Mouse (Mus musculus) WW6 (cell line): ENCODE results near the gene Dgkg.

Source experiments
- DNase-seq: peaks from one replicate; pipeline ENCODE4 v3.0.0-alpha.2; 2013; ENCODE audit warnings: low read depth, low spot score

Dgkg gene

DNA sequence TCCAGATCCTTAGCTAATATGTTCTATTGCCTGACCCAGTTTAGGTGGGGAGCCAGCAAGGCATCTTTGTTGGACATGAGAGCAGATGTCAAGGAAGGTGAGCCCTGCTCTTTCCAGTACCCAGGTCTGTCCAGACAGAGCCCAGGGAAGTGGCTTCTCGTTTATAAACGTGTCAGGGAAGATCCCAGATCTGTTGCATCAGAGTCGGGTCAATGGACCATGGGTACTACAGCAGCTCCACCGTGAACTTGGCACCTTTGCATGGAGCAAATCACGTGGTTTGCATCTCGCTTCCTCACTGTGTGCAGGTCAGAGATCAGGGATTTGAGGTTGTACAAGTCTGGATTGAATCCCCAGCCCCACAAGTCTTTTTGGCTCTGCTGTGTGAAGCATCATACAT is 58.3 kb downstream of the Dgkg start:
- no peak for DNase-seq

GRCm38 (mm10) chr16:22596394-22596793 is 60.6 kb downstream of the Dgkg start:
- no peak for DNase-seq

- DNase-seq = no peak
Observed at GRCm38 (mm10) chr16:22593907-22594306, 63.1 kb downstream of the Dgkg start.

DNA sequence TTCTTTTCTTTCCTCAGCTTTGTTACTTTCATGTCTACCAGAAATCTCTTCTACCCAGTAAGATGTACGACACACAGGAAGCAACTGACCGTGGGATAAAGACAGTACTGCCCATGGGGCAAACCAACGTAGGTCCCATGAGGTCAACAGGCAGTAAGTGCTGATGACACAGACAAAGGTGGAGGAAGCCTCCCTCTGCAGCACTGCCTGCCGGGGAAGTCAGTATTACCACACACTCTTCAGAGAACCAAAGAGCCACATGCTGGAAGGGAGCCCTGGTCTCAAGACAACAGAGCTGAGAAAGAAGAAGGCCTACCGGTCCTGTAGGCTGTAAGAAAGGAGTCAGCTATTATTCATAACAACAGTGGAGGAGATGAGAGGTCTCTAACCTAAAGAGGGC is 67.4 kb downstream of the Dgkg start:
- DNase-seq = no peak

- DNase-seq = no peak
Observed at GRCm38 (mm10) chr16:22586151-22586836, 70.7 kb downstream of the Dgkg start.

DNA sequence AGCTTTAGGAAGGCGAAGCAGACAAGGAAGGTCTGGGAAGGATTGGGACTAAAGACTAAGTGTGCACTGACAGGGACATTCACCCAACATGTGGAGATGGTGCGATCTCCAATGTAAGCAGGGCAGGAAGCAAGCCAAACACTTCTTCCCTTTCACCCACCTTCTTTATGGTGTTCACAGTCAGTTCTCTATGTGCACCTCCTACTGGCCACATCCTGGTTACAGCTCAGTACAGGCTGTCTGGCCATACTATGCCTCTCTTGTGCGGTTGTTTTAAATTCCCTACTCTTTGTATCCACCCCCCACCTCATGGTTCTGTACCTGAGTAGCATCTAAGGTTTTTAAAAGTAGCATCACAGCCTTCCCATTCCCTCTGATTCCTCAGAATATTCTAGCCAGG is 71.5 kb downstream of the Dgkg start:
- DNase-seq = no peak

DNA sequence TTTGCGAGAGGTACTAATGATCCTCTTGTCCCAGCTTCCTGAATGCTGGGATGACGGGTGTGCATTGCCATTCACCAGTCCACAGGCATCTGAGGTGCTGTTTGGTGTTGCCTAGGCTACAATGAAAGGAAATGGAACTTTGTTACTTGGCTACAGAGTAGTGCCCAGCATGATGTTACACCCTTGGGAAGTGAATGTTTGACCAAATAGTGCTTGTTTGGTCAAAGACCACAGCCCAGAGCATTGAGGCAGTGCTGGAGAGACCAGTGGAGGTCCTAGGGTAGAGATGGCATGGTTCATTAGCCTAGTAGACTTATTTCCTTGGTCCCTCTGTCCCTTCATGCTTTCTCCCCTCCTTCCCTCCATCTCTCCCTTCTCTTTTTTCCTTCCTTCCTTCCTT is 73.6 kb downstream of the Dgkg start:
- DNase-seq = no peak

DNA sequence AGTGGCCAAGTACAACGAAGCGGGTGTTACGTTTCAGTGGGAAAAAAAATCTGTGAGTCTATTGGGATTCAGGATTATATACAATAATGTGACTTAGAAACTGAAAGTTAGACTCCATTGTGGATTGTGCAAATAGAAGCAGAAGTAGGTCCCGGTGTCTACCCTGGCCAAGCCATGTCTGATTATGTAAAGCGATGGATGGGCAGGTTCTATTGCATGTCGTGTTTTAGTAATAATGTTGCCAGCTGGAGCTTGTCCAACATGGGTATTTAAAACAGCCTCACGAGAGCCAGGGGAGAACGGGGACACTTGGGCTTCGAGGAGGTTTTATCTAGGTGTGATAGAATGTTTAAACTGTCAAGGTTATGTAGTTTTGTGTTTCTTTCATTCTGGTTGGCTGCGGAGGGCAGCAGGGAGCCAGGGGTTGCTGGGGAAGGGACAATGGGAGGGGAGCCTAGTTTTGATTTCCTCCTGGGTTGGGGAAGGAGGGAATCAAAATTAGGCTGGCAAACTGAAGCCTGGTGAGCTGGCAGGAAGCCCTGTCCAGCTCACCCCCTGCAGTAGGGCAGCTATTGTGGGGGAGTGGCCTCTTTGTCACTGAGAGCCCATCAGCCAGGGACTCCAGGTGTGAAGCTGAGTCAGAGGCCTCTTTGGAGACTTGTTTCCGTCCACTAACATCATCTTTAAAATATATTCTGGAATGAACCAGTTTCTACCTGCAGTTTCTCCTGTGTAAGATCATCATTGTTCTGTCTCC is 74.7 kb downstream of the Dgkg start:
- DNase-seq = no peak

DNA sequence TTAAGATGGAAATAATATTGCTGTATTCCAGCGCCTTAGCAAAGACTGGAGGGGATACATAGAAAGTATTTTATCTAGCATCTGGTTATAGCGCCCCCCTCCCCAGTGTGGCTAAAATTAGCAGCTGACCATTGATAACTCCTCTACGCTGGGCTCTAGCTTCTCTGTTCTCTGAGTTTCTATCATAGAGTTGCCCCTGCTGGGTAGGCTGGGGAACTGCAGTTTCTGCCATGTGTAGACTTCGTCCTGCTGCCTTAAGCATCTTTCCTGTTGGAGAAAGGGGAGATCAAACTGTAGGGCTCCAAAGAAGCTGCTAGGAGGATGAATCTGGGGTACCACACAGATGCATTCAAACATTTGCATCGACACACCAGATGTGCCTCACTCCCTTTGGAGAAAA is 76.9 kb downstream of the Dgkg start:
- DNase-seq = peak; percentile 52

GRCm38 (mm10) chr16:22578883-22579282 is 78.1 kb downstream of the Dgkg start:
- no peak for DNase-seq

- no peak for DNase-seq
Observed at GRCm38 (mm10) chr16:22577656-22578055, 79.4 kb downstream of the Dgkg start.

DNA sequence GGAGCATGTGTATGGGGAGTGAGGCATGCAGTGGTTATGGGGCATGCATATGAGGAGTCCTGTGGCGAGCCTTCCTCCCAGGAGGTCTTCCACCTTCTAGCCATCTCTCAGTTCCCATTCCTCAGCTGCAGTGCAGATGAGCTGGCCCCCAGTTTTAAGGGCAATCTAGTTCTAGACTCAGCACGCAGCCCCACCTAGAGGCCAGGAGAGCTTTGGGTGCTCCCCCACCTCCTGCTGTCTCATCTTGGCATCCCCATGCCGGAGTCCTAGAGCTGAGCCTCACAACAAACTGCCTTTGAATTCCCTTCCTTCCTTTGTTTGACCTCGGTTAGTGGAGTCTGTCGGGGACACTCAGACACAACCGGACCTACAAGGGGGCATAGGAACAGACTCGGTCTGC is 82.9 kb downstream of the Dgkg start:
- no peak for DNase-seq

DNA sequence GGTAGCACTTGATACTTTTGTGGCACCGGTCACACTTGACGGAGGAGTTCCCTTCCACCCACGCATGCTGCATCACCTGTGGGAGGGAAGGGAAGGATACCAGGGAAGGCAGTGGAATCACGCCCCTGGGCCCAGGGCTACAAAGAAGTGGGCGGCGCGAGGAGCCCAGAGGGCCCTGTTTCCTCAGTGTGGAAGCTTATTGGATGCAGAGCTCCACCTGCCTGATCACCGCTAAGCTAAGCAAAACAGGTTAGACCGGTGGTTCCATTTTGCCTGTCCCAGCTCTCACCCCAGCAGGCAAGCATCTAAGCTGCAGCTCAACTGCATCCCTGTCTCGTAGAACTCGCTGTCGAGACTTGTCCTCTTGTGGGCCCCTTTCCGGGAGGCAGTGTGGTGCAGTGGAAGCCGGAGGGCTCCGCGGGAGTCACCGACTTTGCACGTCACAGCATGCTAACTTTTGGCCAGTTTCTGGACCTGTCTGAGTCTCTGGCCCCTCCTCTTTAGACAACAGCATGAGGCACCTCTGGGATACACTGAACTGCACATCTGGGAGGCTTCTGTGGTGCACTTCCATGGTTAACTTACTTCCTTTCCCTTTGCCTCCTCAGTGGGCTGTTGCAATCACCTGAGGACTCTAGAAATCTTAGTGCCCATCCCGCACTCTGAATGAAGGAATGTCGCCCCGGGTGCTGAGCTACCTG is 84.2 kb downstream of the Dgkg start:
- DNase-seq = no peak

GRCm38 (mm10) chr16:22564907-22565272 is 92.1 kb downstream of the Dgkg start:
- DNase-seq = no peak

GRCm38 (mm10) chr16:22564259-22564906 is 92.6 kb downstream of the Dgkg start:
- DNase-seq = peak; percentile 61

DNA sequence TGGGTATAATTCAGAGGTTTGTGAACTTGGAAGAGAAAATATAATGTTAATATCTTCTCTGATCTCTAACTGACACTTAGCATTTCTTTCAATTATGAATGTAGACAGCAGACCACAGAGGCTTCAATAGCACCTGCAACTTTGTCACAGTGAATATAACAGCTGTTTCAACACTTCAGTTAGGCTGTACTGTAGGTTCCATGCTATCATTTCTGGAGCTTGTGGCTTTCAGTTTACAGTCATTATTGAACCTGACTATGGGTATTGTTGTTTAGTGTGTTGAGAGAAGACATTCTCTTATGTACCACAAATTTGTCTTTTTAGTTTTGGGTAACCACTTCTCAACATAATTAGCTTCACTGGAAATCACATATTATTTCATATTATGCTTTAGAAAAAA is 93.4 kb downstream of the Dgkg start:
- DNase-seq = no peak

DNA sequence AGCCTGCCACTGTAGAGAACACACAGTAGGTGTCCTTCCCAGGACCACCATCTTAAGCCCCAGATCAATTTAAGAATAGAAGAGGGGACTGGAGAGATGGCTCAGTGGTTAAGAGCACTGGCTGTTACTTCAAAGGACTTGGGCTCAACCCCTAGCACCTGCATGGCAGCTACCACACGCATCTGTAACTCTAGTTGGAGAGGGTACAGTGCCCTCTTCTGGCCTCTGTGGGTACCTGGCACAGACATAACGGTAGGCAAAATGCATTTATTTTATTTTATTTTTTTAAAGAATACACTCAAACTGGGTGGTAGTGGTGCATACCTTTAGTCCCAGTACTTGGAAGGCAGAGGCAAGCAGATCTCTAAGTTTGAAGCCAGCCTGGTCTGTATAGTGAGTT is 102.0 kb downstream of the Dgkg start:
- peak; percentile 56 for DNase-seq

DNA sequence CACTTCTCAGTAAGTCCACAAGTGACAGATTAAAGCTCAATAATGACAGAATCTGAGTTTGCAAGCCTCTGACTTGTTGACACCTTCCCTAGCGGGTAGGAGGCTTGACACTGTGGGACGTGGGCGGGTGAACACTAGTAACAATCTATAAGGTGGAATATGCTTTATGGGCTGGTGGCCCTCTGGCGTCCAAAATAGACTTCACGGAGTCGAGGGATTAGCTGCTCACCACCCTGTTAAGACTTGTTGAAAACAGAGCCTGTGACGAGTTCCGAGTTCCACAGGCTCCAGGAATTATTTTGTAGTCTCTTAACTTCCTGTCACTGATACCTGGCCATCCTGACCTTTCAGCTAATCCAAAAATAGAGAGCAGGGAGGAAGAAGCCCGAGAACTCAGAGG is 104.7 kb downstream of the Dgkg start:
- no peak for DNase-seq

DNA sequence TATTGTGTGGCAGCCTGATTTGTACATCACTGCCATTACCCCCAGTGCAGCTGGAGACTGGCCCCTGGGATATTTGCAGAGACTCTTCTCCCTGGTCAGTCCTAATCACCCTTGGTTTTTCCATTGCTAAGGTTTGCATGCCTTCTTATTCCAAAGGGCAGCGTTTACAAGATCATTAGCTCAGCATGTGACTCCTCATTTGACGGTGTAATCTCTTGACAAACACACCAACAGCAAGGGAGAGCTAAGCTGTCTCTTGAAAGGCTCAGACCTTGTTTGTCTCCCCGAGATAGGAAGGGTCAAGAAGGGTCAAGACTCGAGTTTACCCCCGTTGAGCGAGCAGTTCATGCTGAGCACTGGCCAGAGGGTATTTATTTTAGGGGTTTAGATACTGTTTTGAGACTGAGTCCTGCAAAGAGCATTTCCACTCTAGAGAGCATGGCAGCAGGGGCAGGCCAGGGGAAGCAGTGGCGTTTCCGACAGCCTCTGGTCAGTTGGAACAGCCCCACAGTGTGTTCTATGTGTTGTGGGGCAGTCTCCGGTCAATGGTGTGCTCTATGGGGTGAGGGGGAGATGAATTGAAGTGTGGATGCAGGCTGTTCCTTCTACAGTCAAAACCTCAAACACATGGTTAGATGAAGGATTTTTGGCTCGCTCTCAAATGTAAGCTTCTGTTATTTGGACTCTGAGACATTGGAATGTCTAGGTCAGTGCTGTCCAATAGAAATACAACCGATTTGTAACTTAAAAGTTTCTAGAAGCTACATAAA is 105.6 kb downstream of the Dgkg start:
- DNase-seq = no peak

DNA sequence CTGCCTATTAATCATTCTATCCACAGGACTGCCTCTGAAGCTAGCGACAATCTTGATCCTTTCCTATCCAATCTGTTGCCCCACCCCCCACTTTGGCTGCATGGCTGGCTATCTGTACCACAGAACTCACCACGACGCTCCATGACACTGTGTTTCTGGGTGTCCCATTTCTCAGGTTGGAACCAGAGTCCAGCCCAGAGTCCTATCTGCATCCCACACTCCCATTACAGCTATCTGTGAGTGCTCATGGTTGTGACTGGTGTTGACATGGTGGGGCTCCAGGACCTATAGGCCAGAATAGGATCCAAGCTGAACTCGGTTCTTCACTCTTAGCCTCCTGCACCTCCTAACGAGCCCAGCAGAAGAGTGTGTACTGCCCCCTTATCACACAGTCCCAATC is 107.7 kb downstream of the Dgkg start:
- DNase-seq = no peak
